Mouse (Mus musculus): ENCODE data around the gene Dennd2a.

Gene Dennd2a

DNA sequence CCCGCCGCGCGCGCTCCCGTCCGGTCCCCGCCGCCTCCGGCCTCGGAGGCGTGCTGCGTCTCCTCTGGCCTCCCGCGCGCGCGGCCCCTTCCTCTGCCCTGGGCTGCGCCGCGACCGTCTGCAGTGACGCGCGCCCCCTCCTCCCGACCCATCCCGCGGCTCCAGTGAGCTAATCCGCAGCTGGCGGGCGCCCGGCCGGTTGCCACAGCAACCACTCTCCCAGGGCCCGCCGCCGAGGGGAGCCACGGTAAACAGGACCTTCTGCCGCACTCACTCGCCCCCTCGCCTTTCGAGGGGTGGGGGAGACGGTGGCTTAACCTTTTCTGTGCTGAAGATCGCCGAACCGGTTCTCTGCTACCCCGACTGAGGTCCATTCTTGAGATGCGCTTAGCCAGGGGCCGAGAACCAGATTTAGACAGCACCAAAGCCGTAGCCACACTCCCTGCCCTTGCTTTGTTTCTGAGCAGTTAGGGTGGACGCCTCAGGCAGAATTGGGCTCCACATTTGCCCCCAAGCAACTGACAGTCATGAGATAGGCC lies at the start of gene Dennd2a:
Dennd2a (minus strand) TSS at position 145 of the 539 bp plus-strand sequence.
- DNase-seq (ENCODE audit: low spot score), result peak; percentile 74

DNA sequence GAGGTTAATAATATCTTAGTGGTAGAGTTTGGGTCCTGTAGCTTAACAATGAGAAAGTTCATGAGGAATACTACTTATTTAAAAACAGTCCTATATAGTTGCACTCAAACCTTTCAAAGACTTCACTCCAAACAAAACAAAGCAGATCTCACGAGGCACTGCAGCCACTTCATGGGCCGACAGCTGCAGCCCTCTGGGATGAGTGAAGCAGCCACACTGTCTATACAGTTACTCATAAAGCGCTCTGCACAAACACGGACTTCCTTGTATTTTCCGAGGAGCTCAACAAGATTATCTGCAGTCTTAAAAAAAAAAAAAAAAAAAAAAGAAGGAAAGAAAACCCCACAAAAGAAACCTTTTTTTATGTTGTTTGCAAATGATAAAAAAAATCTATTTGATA lies 49.7 kb upstream of the Dennd2a start:
- no peak for DNase-seq (ENCODE audit: low spot score)

DNA sequence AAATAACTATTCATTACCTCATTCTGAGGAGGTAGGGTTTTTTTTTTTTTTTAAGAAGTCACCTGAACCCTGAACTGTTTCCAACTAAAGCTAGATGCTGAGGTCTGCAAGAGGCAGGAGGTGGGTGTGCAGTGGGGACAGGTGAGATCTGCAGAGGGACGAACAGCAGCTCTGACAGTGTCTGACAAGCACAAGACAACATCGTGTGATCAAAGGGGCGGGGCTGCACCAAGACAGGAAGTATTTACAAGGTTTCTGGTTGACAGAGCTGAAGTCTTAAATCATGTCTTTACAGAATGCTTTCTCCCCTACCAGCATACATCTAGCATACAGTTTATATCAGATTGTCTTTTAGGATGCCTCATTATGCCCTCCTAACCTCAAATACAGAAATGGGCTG lies 49.2 kb upstream of the Dennd2a start:
- no peak for DNase-seq (ENCODE audit: low spot score)

DNA sequence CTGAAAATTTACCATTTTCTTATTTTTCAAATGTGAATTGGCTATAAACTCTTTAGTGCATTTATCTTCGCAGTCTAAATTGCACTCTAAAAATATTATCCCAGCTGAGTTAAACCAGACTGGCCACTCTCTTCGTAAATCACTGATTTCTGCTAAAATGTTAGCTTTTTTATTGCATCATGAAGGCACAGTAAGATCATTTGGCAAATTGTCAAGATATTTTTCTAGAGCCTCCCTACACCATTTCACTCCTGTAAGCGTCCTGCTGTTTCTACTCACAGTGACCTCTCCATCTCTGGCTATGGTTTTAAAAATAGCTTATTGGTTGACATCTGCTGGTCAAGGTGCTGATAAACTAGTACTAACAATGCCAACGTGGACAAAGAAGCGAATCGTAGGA lies 48.4 kb upstream of the Dennd2a start:
- DNase-seq (ENCODE audit: low spot score), result no peak

DNA sequence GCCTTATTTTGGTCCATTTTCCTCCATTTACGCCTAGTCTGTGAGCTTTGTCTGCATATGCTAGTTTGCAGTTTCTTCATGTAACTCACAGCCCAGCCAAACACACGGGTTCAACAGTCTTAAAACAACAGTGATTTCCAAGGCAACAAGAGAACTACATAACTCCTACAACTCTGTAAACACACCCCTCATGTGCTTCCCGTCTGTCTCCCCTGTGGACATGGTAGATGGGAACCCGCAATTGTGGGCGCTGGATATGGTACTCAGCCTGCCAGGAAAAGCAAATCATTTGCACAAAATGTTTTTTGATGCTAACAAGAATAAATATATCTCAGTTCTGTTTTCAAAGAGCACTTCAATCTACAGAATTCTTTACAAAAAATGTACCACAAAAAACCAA lies 46.9 kb upstream of the Dennd2a start:
- no peak for DNase-seq (ENCODE audit: low spot score)

DNA sequence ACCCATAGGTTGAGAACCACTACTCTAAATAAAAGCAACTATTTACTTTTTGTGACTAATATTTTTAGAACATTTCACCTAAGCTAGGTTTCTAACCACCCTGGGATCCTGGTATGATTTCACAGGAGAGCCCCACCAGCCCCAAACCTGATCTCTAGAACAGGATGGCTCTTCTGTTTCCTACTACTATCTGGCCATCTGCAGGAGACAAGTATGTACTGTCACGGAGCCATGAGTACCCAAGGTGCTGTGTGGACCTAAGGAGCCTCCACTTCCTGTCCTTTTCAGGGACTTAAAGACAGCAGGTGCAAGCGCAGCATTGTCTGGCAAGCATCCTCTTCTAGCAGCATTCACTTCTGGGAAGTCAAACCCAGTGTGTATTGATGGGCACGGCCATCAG lies 44.2 kb upstream of the Dennd2a start:
- no peak for DNase-seq (ENCODE audit: low spot score)

DNA sequence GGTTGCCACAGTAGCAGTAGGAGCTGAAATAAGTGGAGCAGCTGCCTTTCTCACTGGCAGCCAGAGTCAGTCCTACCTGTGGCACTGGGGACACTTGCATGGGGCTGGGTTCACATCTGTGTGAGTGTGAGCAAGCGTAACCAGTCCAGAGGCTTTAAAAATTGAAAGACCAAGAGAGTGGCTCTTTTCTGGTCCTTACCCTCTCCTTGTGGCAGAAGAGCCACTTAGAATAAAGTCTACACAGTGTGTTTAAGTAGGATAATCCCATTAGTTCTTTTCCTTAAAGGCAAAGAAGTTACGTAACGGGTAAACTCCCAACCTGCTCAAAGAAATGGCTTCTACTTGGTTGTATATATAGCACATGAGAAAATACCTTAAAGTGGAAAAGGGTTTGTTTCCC lies 43.2 kb upstream of the Dennd2a start:
- no peak for DNase-seq (ENCODE audit: low spot score)

DNA sequence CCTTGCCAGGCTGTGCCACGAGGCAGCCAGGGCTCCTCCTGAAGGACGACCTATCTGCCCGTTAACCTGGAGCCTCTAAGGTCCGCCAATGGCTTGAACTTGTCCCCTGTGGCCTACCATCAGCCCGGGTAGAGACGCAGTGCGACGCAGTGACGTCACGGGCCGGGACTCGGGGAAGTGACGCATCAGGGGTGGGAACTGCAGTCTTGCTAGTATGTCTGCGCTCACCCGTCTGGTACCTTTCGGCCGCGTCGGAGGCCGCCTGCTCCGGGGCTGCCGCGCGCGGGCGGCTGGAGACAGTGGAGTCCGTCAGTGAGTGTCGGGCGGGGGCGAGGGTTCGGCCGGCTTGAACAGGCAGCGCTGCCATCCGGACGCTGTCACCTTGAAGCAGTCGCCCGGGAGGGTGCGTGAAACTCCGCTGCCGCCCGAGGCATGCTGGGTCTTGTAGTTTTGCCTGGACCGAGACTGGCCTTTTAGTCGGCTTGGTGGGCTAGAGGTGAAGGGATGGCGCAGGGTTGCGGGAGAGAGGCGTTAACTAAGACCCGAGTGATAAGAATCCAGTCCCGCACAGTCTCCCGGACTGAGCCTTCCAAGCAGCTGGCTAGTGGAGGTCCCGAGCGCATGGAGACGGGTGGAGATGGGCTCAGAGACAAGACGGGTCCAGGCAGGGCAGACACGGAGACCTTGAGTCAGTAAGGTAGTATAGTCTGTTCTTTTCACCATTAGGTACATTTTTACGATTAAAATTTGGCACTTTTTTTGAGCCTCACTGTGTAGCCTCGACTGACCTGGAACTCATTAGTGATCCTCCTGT lies 34.9 kb upstream of the Dennd2a start, which contains the start of gene Ndufb2:
Ndufb2 (plus strand) TSS at position 174 of the 814 bp plus-strand sequence.
- peak; percentile 90 for DNase-seq (ENCODE audit: low spot score)

DNA sequence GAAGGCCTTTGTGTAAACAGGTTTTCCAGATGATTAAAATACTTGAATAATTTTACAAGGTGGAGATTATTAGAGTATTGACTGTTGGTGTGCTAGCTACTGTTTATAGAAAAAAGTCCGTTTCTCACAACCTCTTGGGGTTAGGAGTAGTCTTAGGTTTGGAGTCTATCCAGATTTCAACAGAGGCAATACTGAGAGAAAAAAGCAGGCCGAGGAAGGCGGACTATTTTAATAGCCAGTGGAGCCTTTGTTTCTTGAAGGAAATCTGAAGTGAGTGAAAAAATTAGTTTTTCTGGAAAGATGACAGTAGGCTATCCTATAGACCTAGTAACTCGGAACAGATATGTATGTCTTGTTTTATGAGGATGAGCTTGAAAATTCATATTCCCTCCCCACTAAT lies 33.8 kb upstream of the Dennd2a start:
- DNase-seq (ENCODE audit: low spot score), result no peak

DNA sequence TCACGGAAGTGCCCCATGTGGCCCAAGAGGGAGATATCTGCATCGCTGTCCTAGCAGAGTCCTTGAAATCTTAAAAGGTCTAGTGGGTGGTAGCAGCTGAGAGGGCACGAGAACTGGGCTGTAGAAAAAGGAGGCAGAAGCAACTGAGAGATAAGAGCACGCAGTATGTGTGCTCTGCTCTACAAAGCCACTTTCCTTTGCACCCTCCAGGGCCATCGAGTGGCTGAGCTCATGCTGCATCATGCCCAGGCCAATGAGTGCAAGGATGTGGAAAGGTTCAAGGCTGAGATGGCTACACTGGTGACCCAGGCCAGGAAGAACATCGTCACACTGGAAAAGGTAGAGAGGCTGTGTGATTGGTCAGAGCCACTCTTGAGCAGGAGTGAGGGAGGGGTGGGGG lies 27.9 kb upstream of the Dennd2a start, which contains the start of gene Gm42420:
Gm42420 (plus strand) TSS at position 237 of the 400 bp plus-strand sequence.
- DNase-seq (ENCODE audit: low spot score), result no peak

DNA sequence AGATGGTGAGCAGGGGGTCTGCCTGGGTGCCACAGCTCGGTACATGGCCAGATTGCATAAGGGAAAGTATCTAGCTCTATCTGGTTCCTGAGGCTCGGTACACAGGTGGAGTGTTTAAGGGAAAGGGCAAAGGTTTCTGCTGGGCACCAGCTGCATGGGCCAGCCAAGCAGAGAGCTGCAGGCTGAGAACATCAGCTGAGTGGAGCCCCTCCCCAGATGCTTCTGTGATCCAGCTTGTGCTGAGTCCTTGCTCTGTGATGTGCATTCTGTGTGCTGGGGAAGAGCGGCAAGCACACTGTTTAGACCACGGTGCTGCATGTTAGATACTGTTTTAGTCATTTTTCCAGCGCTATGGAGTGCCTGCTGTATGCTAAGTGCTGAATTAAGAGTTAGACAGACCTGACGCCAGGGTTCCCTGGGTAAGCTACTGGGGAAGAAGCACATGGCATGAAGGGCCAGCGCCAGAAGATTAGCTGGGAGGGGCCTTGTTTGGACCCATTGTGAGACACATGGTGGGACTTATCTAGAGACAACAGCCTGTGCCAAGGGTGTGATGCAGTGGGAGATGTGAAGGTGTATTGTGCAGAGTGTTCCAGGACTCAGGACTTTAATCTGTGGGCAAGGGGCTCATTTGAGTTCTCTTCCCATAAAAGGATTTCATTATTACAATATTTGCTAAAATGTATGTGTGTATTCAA lies 23.6 kb upstream of the Dennd2a start:
- DNase-seq (ENCODE audit: low spot score), result no peak

DNA sequence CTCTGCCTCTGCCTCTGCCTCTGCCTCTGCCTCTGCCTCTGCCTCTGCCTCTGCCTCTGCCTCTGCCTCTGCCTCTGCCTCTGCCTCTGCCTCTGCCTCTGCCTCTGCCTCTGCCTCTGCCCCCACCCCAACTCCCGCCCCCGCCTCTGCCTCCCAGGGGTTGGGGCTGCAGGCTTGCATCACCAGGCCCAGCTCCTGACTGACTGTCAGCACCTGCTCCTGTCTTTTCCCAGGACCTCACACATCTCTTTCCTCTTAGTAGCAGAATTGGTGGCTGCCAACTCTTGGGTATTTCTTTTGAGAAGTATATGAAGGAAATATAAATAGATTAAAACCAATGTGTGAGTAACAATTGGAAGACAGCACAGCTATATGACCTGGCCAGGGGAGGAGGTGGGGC lies 22.9 kb upstream of the Dennd2a start:
- no peak for DNase-seq (ENCODE audit: low spot score)

DNA sequence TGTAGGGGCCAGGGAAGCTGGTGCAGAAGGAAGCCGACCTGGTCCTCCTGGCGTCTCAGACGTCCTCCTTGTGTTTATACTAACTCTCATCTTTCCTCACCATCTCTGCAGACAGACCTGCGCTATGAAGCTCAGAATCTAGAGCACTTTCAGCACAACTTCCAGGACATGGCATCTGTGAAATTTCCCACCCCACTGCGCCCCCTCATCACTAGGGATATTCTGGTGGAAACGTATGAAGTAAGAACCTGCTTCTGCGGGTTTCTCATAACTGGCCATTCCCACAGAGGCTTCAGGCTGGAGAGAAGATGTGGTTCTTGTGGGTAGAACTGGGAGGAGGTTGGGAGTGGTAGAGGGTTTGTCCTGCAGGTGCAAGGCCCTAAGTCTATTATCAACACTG lies 21.9 kb upstream of the Dennd2a start:
- no peak for DNase-seq (ENCODE audit: low spot score)

DNA sequence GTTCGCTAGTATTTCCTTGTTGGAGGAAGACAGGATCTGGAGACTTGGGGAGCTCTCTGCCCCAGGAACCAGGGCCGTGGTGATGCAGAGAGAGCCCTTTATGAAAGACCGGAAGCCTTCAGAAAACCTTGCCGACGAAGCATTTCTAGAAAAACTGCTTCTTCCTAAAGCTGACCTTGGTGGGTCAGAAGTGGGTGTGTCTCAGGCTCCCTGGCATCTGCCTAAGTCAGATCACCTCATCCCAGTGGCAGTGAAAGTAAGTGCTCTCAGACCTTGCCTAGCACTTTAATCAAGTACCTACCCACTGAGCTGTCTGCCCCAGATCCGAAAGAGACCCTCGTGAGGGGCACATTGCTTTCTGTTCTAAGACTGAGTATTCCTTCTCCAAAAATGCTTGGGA lies 17.3 kb upstream of the Dennd2a start:
- no peak for DNase-seq (ENCODE audit: low spot score)

DNA sequence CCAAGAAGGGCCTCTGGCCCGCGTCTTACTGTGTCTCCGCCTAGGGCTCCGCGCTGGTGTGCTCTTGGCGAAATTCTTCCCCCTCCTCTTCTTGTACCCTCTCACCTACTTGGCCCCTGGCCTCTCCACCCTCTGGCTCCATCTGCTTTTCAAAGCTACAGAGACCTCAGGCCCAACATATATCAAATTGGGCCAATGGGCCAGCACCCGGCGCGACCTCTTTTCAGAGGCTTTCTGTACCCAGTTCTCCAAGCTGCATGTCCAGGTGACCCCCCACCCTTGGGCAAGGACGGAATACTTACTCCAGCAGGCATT lies 16.8 kb upstream of the Dennd2a start:
- no peak for DNase-seq (ENCODE audit: low spot score)

DNA sequence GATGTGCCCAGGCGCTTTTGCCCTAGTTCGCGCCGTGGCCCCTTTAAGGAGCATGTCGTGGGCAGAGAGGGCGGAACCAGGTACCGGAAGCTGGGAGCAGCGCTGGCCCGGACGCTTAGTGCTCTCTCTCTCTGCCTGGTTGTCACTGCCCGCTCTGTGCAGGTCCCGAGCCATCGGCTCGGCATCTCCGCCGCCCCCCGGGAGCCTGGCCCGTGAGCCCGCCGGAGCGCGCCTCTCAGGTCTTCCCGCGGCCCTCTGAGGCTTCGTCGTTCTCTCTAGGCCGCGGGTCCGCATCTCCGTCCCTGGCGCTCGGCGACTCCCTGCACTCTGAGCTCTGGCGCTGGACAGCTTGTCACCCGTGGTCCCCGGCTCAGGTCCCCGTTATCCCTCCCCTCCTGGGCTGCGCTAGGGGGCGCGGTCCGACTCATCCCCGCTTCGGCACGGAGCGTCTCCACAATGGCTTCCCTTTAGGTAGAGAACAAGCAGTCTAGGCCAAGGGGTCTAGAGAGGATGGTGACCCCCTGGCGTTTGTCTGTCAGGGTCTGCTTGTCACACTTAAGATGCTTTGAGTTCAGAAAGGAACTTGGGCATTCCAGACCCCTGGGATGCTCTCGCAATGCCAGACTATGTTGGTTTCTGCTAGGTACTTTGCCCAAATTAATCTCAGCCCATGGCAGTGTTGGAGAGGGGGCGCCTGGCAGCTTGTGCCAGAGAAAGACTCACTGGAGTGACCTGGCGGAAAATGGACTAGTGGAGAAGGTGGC lies 16.3 kb upstream of the Dennd2a start, which contains the start of gene Adck2:
Adck2 (plus strand) TSS at position 83 of the 764 bp plus-strand sequence.
- DNase-seq (ENCODE audit: low spot score), result peak; percentile 47

DNA sequence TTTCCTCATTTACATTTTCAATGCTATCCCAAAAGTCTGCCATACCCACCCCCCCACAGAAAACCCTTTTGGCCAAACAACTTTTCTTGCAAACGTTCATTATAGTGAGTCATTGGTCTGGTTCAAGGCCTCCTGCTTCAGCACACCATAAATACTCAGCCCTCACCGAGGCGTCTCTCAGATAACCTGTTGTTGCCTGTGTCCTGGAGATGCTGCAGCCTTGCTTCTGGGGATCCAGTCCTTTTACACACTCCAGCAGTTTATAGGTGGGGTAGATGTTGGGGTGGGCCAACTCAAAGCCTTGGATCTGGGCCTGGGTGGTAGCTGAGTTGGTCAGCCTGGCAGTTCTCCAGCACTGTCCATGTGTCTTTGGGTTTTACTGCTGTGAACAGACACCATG lies 12.8 kb upstream of the Dennd2a start:
- no peak for DNase-seq (ENCODE audit: low spot score)

DNA sequence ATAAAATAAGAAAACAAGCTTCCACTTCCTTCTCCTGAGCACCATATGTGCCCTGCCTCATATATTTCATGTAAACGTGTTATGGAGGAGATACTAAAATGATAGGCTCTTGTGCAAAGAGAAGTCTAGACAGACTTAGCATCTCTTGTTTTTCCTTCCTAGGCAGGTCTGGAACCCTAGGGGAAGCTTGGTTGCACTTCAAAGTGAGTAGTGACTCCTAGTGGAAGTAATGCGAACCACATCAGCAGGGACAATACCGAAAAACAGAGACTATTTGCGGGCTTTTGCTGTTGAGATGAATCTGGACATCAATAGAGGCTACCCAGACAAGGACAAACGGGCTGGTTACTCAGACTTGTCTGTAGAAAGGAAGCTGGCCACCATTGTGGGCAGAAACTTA lies 9.9 kb upstream of the Dennd2a start:
- no peak for DNase-seq (ENCODE audit: low spot score)

DNA sequence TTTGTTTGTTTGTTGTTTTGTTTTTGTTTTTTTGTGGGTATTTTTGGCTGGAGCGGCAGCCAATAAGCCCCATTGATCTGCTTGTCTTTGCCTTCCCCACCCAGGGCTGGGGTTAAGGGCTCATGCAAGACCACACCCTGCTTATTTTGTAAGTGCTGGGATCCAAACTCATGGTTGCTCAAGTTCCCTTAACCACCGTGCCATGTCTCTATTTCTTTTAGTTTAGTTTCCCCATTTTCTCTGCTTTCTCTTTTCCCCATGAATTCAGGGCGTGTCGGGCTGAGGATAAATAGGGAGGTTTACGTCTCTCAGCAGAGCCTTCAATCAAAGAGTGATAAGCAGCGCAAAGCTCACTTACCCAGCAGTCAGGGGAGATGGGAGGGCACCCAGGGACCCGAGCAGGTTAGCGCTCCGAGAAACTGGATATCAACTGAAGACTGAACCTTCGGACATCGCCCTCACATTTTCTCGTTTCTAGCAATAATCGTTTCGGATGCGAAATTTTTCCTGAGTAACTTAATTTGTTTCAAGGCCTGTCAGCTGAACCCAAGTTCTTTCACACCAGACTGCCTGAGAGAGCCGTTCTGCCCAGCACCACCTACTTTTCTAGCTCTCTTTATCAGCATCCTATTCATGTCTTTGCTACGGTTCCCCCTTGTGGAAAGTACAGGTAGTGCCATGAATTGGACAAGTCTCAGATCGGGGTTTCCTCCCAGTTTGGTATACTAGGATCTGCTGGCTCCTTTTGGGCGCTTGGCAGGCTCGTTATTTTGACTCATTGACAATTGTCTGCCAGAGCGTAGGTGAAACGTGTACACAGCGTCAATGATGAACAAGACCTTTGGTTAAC lies 4.7 kb upstream of the Dennd2a start:
- peak; percentile 69 for DNase-seq (ENCODE audit: low spot score)

DNA sequence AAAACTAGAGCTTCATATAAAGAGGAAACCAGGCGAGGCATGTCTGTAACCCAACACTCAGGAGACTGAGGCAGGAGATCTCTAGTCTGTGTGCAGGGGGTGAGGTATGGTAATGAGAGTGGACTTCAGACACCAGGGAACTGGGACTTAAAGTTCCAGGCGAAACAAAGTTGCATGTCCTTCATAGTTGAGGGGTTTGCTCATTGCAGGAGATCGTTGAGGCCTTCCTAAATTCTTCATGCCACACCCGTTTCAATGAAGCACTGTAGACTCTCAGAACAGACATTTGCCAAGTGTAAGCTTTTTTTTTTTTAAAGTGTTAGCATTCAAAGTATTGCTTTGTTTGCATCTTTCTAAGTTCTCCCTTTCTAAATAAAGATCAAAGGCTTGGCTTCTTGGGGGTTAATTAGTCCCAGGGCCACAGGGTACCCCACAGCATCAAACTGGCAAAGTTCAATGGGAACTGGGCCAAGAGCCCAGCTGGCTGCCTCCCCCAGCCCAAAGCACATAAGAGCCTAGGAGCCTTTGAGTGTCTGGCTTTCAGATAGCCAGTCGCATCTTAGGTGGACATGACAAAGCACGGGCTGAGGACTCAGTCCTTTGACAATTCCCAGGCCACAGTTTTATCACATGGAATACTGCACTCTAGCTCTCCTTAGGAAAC lies 1.7 kb upstream of the Dennd2a start:
- no peak for DNase-seq (ENCODE audit: low spot score)

Data from ovary, postnatal 14 days (tissue).